Mouse (Mus musculus): ENCODE measurements around the gene Gzmm.

DNA sequence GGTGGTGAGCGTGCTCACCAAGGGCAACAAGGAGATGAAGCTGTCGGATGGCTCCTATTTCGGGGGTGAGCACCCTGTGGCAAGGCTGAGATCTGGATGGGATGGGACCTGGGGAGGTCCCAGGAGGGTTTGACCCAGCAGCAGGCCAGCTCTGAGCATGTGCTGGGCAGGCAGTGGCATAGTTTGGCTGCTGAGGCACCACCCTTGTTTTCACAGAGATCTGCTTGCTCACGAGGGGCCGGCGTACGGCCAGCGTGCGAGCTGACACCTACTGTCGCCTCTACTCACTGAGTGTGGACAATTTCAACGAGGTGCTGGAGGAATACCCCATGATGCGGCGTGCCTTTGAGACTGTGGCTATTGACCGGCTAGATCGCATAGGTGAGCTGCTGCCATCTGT lies 45.0 kb downstream of the Gzmm start:
- TF ChIP-seq POLR2A (IDR thresholded peaks at IDR 0.05; ENCODE audit: borderline replicate concordance, extremely low read depth, insufficient read depth, insufficient read length, poor library complexity, severe bottlenecking), result no peak
- TF ChIP-seq CTCF (IDR thresholded peaks at IDR 0.05; ENCODE audit: borderline replicate concordance, extremely low read depth, insufficient read depth, insufficient read length), result no peak

Measured in brain, embryonic 14.5 days (tissue).